In genomic region chr4:117403411-117403810, GRCm38 (mm10) we compare ENCODE assay signal across 18 mouse cellular contexts.
"Had no signal": no experiment of that assay in that cellular context is flagged by ENCODE, and none has a peak within 500 bp of the region (broad histone marks: within the 10 kb centered on the region; RNA-seq: fewer than 3 reads in every experiment).

No protein-coding gene starts in this region.

- H3K36me3 ChIP-seq: liver, embryonic 15.5 days; lung, embryonic 15.5 days; midbrain, embryonic 12.5 days; midbrain, embryonic 15.5 days; neural tube, embryonic 12.5 days had no signal

- ATAC-seq: liver, postnatal 0 days; lung, postnatal 0 days; midbrain, embryonic 15.5 days had no signal

- H3K27ac ChIP-seq: liver, embryonic 15.5 days; lung, embryonic 15.5 days; macrophage; midbrain, embryonic 12.5 days; midbrain, embryonic 15.5 days; neural tube, embryonic 12.5 days had no signal

- H3K27me3 ChIP-seq: liver, embryonic 15.5 days; lung, embryonic 15.5 days had no signal

- H3K4me2 ChIP-seq: liver, embryonic 15.5 days; lung, embryonic 15.5 days; midbrain, embryonic 12.5 days; midbrain, embryonic 15.5 days; neural tube, embryonic 12.5 days had no signal

- H3K4me3 ChIP-seq: liver, embryonic 15.5 days; lung, embryonic 15.5 days; megakaryocyte, embryonic 14.5 days; midbrain, embryonic 12.5 days; midbrain, embryonic 15.5 days; myocyte; neural tube, embryonic 12.5 days had no signal

- H3K9ac ChIP-seq: liver, embryonic 15.5 days; liver, postnatal 0 days; lung, embryonic 15.5 days; midbrain, embryonic 12.5 days; midbrain, embryonic 15.5 days; neural tube, embryonic 12.5 days had no signal

- H3K9me3 ChIP-seq: liver, embryonic 15.5 days; lung, embryonic 15.5 days; megakaryocyte, embryonic 14.5 days; midbrain, embryonic 12.5 days; midbrain, embryonic 15.5 days; neural tube, embryonic 12.5 days had no signal

- H3K4me1 ChIP-seq: liver, embryonic 15.5 days; lung, embryonic 15.5 days had no signal

- DNase-seq: liver, postnatal 0 days; lung, adult 2 months; lung, postnatal 14 days; lung, postnatal 36 days; right cerebral cortex, postnatal 14 days; spleen, adult 18-20 months; thymus, adult 18-20 months; thymus, postnatal 25 days; thymus, postnatal 4 days had no signal
